Mouse (Mus musculus): Measurements from ENCODE around the gene Tmem14c. TPM values are rescaled to one million over a fixed set of nuclear protein-coding genes. Genes with fewer than 3 reads are reported as not detected.

Gene Tmem14c
- polyA plus RNA-seq, 1 experiment, result 175 TPM

GRCm38 (mm10) chr13:41071617-41072016 lies 55.5 kb downstream of the Tmem14c start:
- DNase-seq, result no peak
- 91% methylated on average over 11 of the region's 11 CpGs for WGBS
- H3K27me3 ChIP-seq (replicated peaks; ENCODE audit: control insufficient read depth, insufficient read depth, low read length), result no peaks in the 10 kb centered on the region
- H3K4me1 ChIP-seq (ENCODE audit: control insufficient read depth, insufficient read depth, low read length), result no peaks in the 10 kb centered on the region
- TF ChIP-seq POLR2A (IDR thresholded peaks at IDR 0.05; ENCODE audit: low read depth, low read length) (no peak), CTCF (conservative IDR thresholded peaks at IDR 0.05; ENCODE audit: insufficient read depth, insufficient read length, low read depth, low read length) (no peak)
- H3K4me3 ChIP-seq (ENCODE audit: insufficient read depth, low read depth, low read length), result no peak overlapping the region
- no peak overlapping the region for H3K27ac ChIP-seq (ENCODE audit: insufficient read depth, low read depth, low read length)
- no peaks in the 10 kb centered on the region for H3K36me3 ChIP-seq (ENCODE audit: control insufficient read depth, insufficient read depth, low read length)

Other genes starting within 250 kb of the Tmem14c start
- 8.4 and 9.2 TPM in 2 replicates for gene Gcnt2, start 156.5 kb upstream of the Tmem14c start, polyA plus RNA-seq (2012; rRNA removed)
- gene Pak1ip1, start 15.3 kb upstream of the Tmem14c start, polyA plus RNA-seq (2012; rRNA removed), result 32.0 and 33.9 TPM in 2 replicates
- gene Mak, start 63.4 kb downstream of the Tmem14c start, polyA plus RNA-seq (2012; rRNA removed), result 0.03 TPM in 1 of 2 replicates, not detected in the other
- not detected in 2 replicates for gene Gcm2, start 94.7 kb downstream of the Tmem14c start, polyA plus RNA-seq (2012; rRNA removed)
- not detected in 2 replicates for gene Sycp2l, start 98.0 kb downstream of the Tmem14c start, polyA plus RNA-seq (2012; rRNA removed)
- 31.7 and 34.6 TPM in 2 replicates for gene Elovl2, start 204.1 kb downstream of the Tmem14c start, polyA plus RNA-seq (2012; rRNA removed)
- 3.0 and 3.7 TPM in 2 replicates for gene Smim13, start 233.6 kb downstream of the Tmem14c start, polyA plus RNA-seq (2012; rRNA removed)

Measured in kidney, adult 2 months (tissue).